Mouse (Mus musculus) erythroblast, adult 5-6 weeks (primary cell): ENCODE measurements around the gene Ddx19a. TPM values are rescaled to one million over a fixed set of nuclear protein-coding genes. Genes with fewer than 3 reads are reported as not detected.
"Not testable (repeated sequence)": the region's sequence is repeated elsewhere in the genome, so short reads cannot be mapped to it uniquely, and the experiment has no call there.

Experiments used
- ATAC-seq: replicated peaks from 2 replicates; pipeline ENCODE4 v1.8.0; 2016; ENCODE audit warnings: moderate number of reproducible peaks, mild to moderate bottlenecking, moderate TSS enrichment, inconsistent platforms; ENCODE audit not compliant: poor library complexity, low FRiP score, severe bottlenecking
- total RNA-seq, 2 experiments: library from RNA; stranded (forward) in 1 of 2; stranded (reverse) in 1 of 2; fragments of 150-400 nt in 1 of 2; fragments of 200-764, 138-1000 nt in 1 of 2; gene quantifications; 2 replicates each; pipeline versions ENCODE4 v1.2.3 to v1.2.4; 2015 to 2017; ENCODE audit warnings: low replicate concordance in 2 of 2

Gene Ddx19a
- total RNA-seq, 2 experiments from 2014 or later = 9.5 to 13.1 TPM

DNA sequence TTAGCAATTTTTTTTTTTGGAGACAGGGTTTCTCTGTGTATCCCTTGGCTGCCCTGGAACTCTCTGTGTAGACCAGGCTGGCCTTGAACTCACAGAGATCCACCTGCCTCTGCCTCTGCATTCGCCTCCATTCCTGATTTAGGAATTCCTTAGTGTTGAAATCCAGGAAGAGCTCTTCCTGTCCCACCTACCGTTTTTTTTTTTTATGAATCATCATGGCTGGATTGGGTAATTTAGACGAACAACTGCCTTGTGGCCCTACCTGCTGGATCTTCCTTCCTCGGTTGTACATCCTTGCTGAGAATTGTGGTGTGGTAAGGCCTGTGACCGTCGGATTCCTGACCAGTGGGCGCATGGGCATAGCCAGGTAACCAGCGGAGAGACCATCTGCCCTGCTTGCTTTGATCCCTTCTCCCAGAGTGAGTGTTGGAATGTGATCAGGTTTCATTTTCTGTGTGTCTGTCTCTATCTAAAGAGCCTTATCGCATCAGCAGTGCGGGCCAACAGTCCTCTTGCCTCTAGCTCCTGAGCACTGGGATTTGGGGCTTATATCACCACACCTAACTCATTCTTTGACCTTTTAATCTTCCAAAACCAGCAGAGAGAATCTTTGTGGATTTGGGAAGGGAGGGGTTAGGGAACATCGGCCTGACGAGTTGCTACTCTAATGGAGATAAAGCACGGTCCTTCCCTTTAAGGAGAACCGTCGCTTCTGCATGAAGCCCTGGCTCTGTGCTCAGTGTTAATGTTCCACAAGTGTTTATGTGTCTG, 56.7 kb downstream of the Ddx19a start:
- no peak for ATAC-seq

DNA sequence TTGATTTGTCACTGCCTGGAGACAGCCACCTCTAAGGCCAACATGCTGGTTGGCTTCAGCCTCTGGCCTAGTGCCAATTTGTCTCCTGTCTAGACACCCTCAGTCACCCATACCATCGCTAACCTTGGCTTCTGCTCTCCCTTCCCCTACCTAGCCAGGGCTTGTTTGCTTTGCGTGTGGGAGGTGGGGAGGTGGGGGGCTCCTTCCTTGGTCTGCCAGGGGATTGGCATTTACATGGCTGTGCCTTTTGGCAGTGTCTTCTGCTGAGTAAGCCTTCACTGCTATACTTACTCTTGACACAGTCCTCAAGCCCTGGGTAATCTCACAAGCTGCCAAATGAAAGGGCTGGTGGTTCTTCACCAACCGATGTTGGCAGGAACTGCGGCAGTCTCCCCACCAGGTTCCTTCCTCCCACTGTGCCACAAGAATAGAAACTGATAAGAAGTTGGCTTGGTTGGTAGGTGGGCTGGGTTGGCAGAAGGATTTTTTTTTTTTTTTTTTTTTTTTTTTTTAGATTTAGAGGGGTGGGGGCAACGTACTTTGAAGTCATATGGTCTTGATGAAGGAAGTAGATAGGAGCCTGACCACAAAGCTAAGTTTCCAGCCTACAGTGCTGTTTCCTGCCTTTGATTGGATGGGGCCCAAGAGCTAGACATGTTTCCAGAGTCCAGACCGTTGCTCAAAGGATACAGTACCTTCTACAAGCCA, 58.6 kb downstream of the Ddx19a start:
- ATAC-seq = peak; percentile 56

DNA sequence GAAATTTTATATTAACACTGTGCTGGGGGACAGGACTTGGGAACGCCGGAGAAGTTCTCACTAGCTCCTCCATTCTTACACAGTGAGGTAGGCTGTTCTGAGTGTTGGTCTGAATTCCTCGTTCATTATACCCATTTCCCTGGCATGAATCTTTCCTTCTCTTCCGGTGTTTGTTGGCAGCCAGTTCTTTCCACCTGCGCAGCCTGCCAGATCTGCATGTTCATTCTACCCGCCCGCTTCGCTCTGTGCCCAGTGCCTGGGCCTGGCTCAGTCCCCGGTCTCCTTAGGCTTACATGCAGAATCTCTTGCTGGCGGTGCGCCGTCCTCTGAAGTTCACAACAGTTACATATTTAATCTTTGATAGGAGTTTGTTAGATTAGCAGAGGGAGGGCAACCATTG, 61.4 kb downstream of the Ddx19a start:
- no peak for ATAC-seq

DNA sequence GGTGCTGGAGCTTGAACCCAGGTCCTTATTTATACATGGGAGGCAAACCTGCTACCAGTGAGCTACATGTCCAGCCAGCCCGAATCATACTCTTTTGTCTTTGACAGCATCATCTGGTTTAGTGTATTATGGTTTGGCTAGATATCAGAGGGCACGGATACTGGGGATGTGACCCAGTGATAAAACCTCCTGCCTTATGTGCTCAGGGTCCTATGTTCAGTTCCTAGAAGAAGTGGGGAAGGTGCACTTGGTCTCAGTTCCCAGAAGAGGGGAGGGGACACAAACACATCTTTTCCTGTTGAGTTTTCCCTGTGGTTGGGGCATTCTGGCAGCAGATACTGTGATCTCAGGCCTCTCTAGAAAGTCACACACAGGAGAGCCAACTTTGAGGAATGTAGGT, 64.3 kb downstream of the Ddx19a start:
- ATAC-seq = no peak

DNA sequence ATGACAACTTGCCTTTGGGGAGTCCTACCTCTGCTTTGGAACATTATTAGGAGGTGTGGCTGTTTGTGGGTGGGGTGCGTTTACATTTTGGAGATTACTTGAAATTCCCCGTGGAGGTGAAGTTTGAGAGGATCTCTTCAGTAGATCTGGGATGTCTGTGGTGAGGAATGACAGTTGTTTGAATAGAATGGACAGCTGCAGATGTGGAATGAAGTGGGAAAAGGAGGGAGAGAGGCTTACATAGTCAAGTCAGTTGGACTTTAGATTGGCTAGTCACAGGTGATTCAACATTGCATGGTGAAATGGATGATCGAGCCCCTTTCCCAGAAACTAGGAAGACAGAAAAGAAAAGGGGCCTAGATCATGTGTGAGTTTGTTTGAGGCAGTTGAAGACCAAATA, 65.2 kb downstream of the Ddx19a start:
- ATAC-seq = no peak

DNA sequence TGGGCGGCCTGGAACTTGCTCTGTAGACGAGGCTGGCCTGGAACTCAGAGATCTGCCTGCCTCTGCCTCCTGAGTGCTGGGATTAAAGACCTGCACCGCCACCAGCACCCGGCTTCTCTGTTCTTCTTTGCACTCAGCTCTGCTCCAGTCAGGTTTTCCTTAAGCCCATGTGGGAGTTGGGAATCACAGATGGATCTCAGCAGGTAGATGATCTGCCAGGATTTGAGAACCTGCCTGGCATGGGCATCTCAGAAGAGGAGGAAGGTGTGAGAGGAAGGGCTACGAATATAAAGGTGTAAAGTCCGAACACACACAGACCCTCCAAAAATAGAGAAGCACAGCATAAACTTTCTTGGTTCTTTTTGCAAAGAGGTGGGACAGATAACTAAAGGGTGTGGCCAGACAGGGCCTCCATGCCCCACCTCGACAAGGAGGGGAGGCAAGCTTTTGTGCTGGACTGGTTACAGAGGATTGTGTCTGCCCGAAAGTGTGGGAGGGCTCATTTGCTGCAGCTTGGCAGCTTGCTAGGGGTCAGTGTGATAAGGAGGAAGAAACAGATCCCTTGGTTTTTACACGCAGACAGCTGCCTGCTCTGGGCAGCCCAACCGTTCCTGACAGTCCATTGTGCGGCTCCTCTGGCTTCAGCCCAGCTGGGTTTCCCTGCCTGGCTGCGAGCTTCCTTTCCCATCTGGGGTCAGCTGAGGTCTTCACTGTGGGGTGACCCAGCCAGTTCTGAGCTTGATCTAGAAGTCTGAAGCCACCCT, 66.2 kb downstream of the Ddx19a start:
- peak; percentile 52 for ATAC-seq

DNA sequence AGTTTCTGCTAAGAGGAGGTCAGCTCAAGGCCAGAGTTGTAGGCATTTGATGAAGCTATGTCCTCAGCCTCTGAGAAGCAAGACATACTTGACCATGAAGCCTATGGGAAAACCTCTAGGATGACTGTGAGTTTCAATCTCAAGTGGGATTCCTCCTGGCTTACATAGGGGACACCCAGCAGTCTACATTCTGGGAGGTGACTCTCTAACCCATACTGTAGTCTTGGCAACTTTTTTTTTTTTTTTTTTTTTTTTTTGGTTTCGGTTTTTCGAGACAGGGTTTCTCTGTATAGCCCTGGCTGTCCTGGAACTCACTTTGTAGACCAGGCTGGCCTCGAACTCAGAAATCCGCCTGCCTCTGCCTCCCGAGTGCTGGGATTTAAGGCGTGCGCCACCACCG, 67.9 kb downstream of the Ddx19a start:
- not testable (repeated sequence) for ATAC-seq

DNA sequence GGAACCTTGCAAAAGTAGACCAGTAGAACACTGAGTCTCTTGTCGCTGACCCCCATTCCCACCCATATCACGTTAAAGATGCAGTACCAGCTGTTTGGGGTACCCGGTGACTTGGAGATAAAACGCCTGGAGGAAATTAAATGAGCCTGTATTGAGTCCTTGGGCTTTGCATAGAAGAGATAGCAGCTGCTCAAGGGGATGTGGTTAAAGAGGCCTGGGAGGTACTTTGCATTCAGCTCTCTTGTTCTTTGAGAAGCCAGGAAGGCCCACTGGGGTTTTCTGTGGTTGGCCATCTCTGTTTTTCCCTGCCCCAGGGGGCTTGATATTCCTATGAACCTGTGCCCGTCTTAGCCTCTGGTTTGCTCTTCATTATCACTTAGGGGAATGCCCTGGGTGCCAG, 68.5 kb downstream of the Ddx19a start:
- ATAC-seq = peak; percentile 74

DNA sequence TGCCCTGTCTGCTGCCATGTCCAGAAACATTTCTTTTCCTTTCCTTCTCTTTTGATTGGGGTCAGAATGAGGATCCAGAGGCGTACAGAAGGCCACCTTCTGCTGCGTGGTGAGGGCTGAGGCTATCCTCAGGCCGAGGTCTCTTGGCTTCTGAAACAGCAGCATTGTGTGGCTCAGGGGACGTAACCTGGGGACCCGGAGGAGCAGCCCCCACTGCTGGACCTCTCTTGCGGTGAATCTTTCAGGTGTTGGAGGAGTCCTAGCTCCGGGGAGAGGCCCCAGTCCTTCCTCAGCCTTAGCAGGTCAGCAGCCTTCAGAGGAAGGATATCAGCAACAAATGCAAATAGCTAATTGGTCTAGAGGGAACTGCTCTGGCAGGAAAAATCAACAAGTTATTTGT, 69.2 kb downstream of the Ddx19a start:
- ATAC-seq = no peak

DNA sequence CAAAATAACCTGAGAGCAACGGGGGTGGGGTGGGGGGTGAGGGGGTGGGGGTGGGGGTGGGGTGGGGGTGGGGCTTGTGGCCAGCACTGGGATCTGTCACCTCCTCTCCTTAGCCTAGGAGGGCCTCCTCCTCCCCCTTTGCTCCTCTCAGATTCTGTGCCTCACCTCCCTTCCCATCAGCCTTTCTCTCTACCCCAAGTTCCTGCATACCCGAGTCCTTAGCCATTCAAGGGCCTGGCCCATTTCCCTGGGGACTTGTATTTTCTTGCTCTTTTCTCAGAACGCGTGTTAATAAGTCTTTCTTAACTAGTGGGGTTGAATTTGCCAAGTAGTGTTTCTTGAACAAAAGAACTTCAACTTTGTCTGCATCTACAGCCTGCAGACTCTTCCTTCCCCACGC, 70.9 kb downstream of the Ddx19a start:
- no peak for ATAC-seq

DNA sequence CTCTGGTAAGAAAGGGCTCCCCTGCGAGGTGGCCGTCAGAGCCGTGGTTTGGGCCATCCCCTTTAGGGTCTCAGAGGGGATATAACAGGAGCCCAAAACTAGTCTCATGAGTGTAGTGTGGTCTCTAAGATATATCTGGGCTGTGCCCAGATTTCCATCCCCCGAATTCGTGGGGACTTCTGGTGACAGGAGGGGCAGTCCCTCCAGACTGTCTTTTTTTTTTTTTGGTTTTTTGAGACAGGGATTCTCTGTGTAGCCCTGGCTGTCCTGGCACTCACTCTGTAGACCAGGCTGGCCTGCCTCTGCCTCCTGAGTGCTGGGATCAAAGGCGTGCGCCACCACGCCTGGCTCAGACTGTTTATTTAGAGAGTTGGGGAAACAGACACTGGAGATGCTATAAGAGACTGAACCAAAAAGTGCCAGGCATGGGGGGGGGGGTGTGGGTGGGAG, 71.9 kb downstream of the Ddx19a start:
- ATAC-seq = no peak

Other genes starting within 250 kb of the Ddx19a start
- not detected in 2 replicates for gene Il34, start 191.9 kb downstream of the Ddx19a start, total RNA-seq (2015; ENCODE audit: low replicate concordance)
- 0.43 TPM in 1 of 2 replicates, not detected in the other for gene Il34, start 191.9 kb downstream of the Ddx19a start, total RNA-seq (2017; ENCODE audit: low replicate concordance)
- 3.6 and 8.1 TPM in 2 replicates for gene Cog4, start 151.2 kb downstream of the Ddx19a start, total RNA-seq (2015; ENCODE audit: low replicate concordance)
- 25.8 and 42.4 TPM in 2 replicates for gene Cog4, start 151.2 kb downstream of the Ddx19a start, total RNA-seq (2017; ENCODE audit: low replicate concordance)
- 28.8 and 50.5 TPM in 2 replicates for gene Sf3b3, start 151.0 kb downstream of the Ddx19a start, total RNA-seq (2015; ENCODE audit: low replicate concordance)
- gene Sf3b3, start 151.0 kb downstream of the Ddx19a start, total RNA-seq (2017; ENCODE audit: low replicate concordance) = 41.1 and 52.9 TPM in 2 replicates
- gene Fuk, start 95.3 kb downstream of the Ddx19a start, total RNA-seq (2015; ENCODE audit: low replicate concordance) = 0.58 and 3.3 TPM in 2 replicates
- 0.68 and 0.98 TPM in 2 replicates for gene Fuk, start 95.3 kb downstream of the Ddx19a start, total RNA-seq (2017; ENCODE audit: low replicate concordance)
- gene St3gal2, start 77.9 kb downstream of the Ddx19a start, total RNA-seq (2015; ENCODE audit: low replicate concordance) = 60.1 and 66.5 TPM in 2 replicates
- gene St3gal2, start 77.9 kb downstream of the Ddx19a start, total RNA-seq (2017; ENCODE audit: low replicate concordance) = 66.0 and 95.1 TPM in 2 replicates
- 0.77 and 1.3 TPM in 2 replicates for gene Ddx19b, start 34.0 kb upstream of the Ddx19a start, total RNA-seq (2015; ENCODE audit: low replicate concordance)
- gene Ddx19b, start 34.0 kb upstream of the Ddx19a start, total RNA-seq (2017; ENCODE audit: low replicate concordance) = 2.5 and 3.2 TPM in 2 replicates
- 12.3 and 23.1 TPM in 2 replicates for gene Aars, start 35.3 kb upstream of the Ddx19a start, total RNA-seq (2015; ENCODE audit: low replicate concordance)
- 35.3 and 49.5 TPM in 2 replicates for gene Aars, start 35.3 kb upstream of the Ddx19a start, total RNA-seq (2017; ENCODE audit: low replicate concordance)
- gene Exosc6, start 58.5 kb upstream of the Ddx19a start, total RNA-seq (2015; ENCODE audit: low replicate concordance) = 6.5 and 7.3 TPM in 2 replicates
- gene Exosc6, start 58.5 kb upstream of the Ddx19a start, total RNA-seq (2017; ENCODE audit: low replicate concordance) = not detected in 2 replicates
- not detected in 2 replicates for gene Clec18a, start 94.6 kb upstream of the Ddx19a start, total RNA-seq (2015; ENCODE audit: low replicate concordance)
- not detected in 2 replicates for gene Clec18a, start 94.6 kb upstream of the Ddx19a start, total RNA-seq (2017; ENCODE audit: low replicate concordance)
- 1.5 and 5.0 TPM in 2 replicates for gene Pdpr, start 96.8 kb upstream of the Ddx19a start, total RNA-seq (2015; ENCODE audit: low replicate concordance)
- gene Pdpr, start 96.8 kb upstream of the Ddx19a start, total RNA-seq (2017; ENCODE audit: low replicate concordance) = 3.6 and 4.8 TPM in 2 replicates